Mouse (Mus musculus): ENCODE data around the gene Ankrd13a. TPM values are rescaled to one million over a fixed set of nuclear protein-coding genes. Genes with fewer than 3 reads are reported as not detected.

The Ankrd13a gene
- total and polyA plus RNA-seq, 3 experiments: 73.8 to 123 (median 89.4) TPM

- TF ChIP-seq USF1 (IDR thresholded peaks at IDR 0.05; ENCODE audit: low read depth, low read length): no peak
- TF ChIP-seq RAD21 (IDR thresholded peaks at IDR 0.05; ENCODE audit: low read depth, low read length): peak; percentile 36
- TF ChIP-seq GABPA (IDR thresholded peaks at IDR 0.05; ENCODE audit: insufficient replicate concordance, low read depth, low read length): no peak
- no peak for TF ChIP-seq CHD2 (IDR thresholded peaks at IDR 0.05; ENCODE audit: low read length)
- no peak for TF ChIP-seq POLR2AphosphoS2 (IDR thresholded peaks at IDR 0.05; ENCODE audit: low read depth, low read length)
- TF ChIP-seq TBP (conservative IDR thresholded peaks at IDR 0.05; ENCODE audit: low read depth, low read length): no peak
- peak; percentile 18; the same call in 1 of the 2 replicates for TF ChIP-seq SMC3 (IDR thresholded peaks at IDR 0.05; ENCODE audit: low read depth, low read length)
These were observed 43.0 kb upstream of the Ankrd13a start (continued) for GRCm38 (mm10) chr5:114731498-114731897.

DNA sequence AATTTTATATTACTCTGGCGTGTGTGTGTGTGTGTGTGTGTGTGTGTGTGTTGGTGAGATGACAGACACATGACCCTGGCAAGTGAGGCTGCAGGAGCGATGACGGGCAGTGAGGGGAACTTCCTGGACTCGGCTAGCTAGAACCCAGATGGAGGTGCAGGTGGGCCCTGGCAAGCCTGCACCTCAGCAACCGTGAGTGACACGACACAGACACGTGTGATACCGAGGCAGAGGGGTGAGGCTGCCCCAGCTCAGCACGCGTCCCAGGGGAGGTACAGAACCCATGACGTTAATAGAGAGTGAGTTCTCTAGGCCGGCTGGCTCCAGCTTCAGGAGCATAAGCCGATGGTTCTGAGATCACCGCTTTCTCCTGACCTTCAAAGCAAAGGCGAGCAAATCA lies 42.5 kb upstream of the Ankrd13a start:
- peak; percentile 60 for DNase-seq (ENCODE audit: extremely low read depth)
- no peaks in the 10 kb centered on the region for H3K9me3 ChIP-seq (replicated peaks; ENCODE audit: low read length)
- H3K4me1 ChIP-seq (ENCODE audit: control insufficient read depth in 1 of 2, insufficient read depth in 2 of 2): peaks cover 0 to 31% of the 10 kb centered on the region in 2 experiments; a peak in 2 of 4 replicates
- no peaks in the 10 kb centered on the region for H3K79me2 ChIP-seq (replicated peaks; ENCODE audit: control insufficient read depth, extremely low read depth, insufficient read depth, poor library complexity, severe bottlenecking)
- H3K27ac ChIP-seq (ENCODE audit: insufficient read depth, low read depth): no peak overlapping the region
- in situ Hi-C loops (cut with MboI; ENCODE audit: low pct_ligation_motif_present, low pct_unique_long_range_greater_than_20kb, low sequenced_read_pairs) (no loop called here), dilution Hi-C loops (cut with MboI; ENCODE audit: extremely low pct_ligation_motif_present, extremely low pct_unique_long_range_greater_than_20kb, low sequenced_read_pairs) (no loop called here)
- peak; percentile 72 for TF ChIP-seq BHLHE40 (IDR thresholded peaks at IDR 0.05; ENCODE audit: low read depth, low read length)
- peak; percentile 36; the same call in 1 of the 2 replicates for TF ChIP-seq ETS1 (conservative IDR thresholded peaks at IDR 0.05; ENCODE audit: low read depth, low read length)
- TF ChIP-seq UBTF (IDR thresholded peaks at IDR 0.05; ENCODE audit: low read depth, low read length): no peak
- no peak for TF ChIP-seq NRF1 (IDR thresholded peaks at IDR 0.05; ENCODE audit: low read depth, low read length)
- no peak overlapping the region for H3K4me2 ChIP-seq (ENCODE audit: insufficient read depth, low read depth, poor library complexity, severe bottlenecking)
- no peaks in the 10 kb centered on the region for H3K27me3 ChIP-seq (replicated peaks)
- H3K36me3 ChIP-seq (replicated peaks in 1 of 2; ENCODE audit: control insufficient read depth in 1 of 2, insufficient read depth in 1 of 2, low read length in 1 of 2): peaks cover 75 to 92% of the 10 kb centered on the region in 2 experiments
- no peak overlapping the region for H3K4me3 ChIP-seq (replicated peaks in 1 of 3; ENCODE audit: low read depth in 2 of 3, low read length in 2 of 3, poor library complexity in 1 of 3)
- no peak overlapping the region for H3K9ac ChIP-seq (ENCODE audit: insufficient read depth, low read depth)

GRCm38 (mm10) chr5:114733606-114734005 lies 40.9 kb upstream of the Ankrd13a start:
- Histone ChIP-seq H3K36me3 (replicated peaks in 1 of 2; ENCODE audit: control insufficient read depth in 1 of 2, insufficient read depth in 1 of 2, low read length in 1 of 2) (peaks cover 76 to 92% of the 10 kb centered on the region in 2 experiments), H3K4me2 (ENCODE audit: insufficient read depth, low read depth, poor library complexity, severe bottlenecking) (no peak overlapping the region), H3K9me3 (replicated peaks; ENCODE audit: low read length) (no peaks in the 10 kb centered on the region), H3K27me3 (replicated peaks) (no peaks in the 10 kb centered on the region), H3K9ac (ENCODE audit: insufficient read depth, low read depth) (no peak overlapping the region), H3K4me3 (replicated peaks in 1 of 3; ENCODE audit: low read depth in 2 of 3, low read length in 2 of 3, poor library complexity in 1 of 3) (no peak overlapping the region), H3K27ac (ENCODE audit: insufficient read depth, low read depth) (no peak overlapping the region), H3K4me1 (ENCODE audit: control insufficient read depth in 1 of 2, insufficient read depth in 2 of 2) (peaks cover 0 to 34% of the 10 kb centered on the region in 2 experiments; a peak in 2 of 4 replicates), H3K79me2 (replicated peaks; ENCODE audit: control insufficient read depth, extremely low read depth, insufficient read depth, poor library complexity, severe bottlenecking) (no peaks in the 10 kb centered on the region)
- TF ChIP-seq POLR2A (IDR thresholded peaks at IDR 0.05; ENCODE audit: low read depth, low read length) (no peak), MYC (IDR thresholded peaks at IDR 0.05; ENCODE audit: low read depth, low read length) (no peak), HCFC1 (IDR thresholded peaks at IDR 0.05; ENCODE audit: low read depth, low read length) (no peak), SMC3 (IDR thresholded peaks at IDR 0.05; ENCODE audit: low read depth, low read length) (no peak), ZNF384 (IDR thresholded peaks at IDR 0.05; ENCODE audit: low read depth, low read length) (no peak), MEF2A (IDR thresholded peaks at IDR 0.05; ENCODE audit: borderline replicate concordance, low read depth, low read length) (no peak), JUND (conservative IDR thresholded peaks at IDR 0.05; ENCODE audit: low read depth, low read length) (no peak), NRF1 (IDR thresholded peaks at IDR 0.05; ENCODE audit: low read depth, low read length) (no peak), ETS1 (conservative IDR thresholded peaks at IDR 0.05; ENCODE audit: low read depth, low read length) (no peak), CTCF (conservative IDR thresholded peaks at IDR 0.05 in 1 of 2, IDR thresholded peaks at IDR 0.05 in 1 of 2; ENCODE audit: low read depth in 2 of 2, low read length in 2 of 2) (no peak), BHLHE40 (IDR thresholded peaks at IDR 0.05; ENCODE audit: low read depth, low read length) (no peak), MAZ (IDR thresholded peaks at IDR 0.05; ENCODE audit: low read depth, low read length) (no peak), KAT2A (IDR thresholded peaks at IDR 0.05; ENCODE audit: insufficient replicate concordance, low read length) (no peak), CHD2 (IDR thresholded peaks at IDR 0.05; ENCODE audit: low read length) (no peak), SIN3A (IDR thresholded peaks at IDR 0.05; ENCODE audit: low read length) (no peak), ZKSCAN1 (IDR thresholded peaks at IDR 0.05; ENCODE audit: borderline replicate concordance, low read depth, low read length) (no peak), RAD21 (IDR thresholded peaks at IDR 0.05; ENCODE audit: low read depth, low read length) (no peak), GABPA (IDR thresholded peaks at IDR 0.05; ENCODE audit: insufficient replicate concordance, low read depth, low read length) (no peak), MXI1 (IDR thresholded peaks at IDR 0.05; ENCODE audit: low read depth, low read length) (no peak)
- in situ Hi-C loops (cut with MboI; ENCODE audit: low pct_ligation_motif_present, low pct_unique_long_range_greater_than_20kb, low sequenced_read_pairs): no loop called here
- no peak for DNase-seq (ENCODE audit: extremely low read depth)
- dilution Hi-C loops (cut with MboI; ENCODE audit: extremely low pct_ligation_motif_present, extremely low pct_unique_long_range_greater_than_20kb, low sequenced_read_pairs): no loop called here

Data from CH12.LX (cell line).